Mouse (Mus musculus): ENCODE measurements around the gene Slc25a29. TPM values are rescaled to one million over a fixed set of nuclear protein-coding genes. Genes with fewer than 3 reads are reported as not detected.
A peak's percentile ranks its signal among the peaks of the same experiment; 100 is the strongest.

Slc25a29 gene
- total RNA-seq, 2 experiments from 2014 or later = 15.0 to 15.6 TPM

- intact Hi-C loops (cut with DNase I) = no loop called here
- no peak for DNase-seq (ENCODE audit: low spot score in 2 of 2)
These were observed 25.4 kb downstream of the Slc25a29 start for GRCm38 (mm10) chr12:108810309-108810708.

GRCm38 (mm10) chr12:108809771-108810170 lies 25.9 kb downstream of the Slc25a29 start:
- no peak for DNase-seq (ENCODE audit: low spot score in 2 of 2)
- intact Hi-C loops (cut with DNase I) = no loop called here

DNA sequence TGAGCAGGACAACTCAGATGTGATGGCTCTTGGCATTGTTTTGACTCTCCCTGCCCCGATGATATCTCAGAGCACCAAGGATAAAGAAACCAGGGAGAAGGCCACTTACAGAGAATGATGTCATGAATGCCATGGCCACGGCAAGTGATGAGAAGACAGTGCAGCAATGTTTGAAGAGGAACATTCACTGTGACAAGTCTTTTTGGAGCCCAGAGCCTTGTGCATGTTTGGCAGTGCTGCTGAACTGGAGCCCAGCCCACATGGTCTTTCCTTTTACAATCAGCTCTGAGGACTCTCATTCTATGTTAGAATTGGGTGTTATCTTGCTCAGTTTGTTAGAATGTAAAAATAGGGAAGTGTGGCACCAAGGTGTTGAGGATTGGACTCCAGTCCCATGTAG lies 27.2 kb downstream of the Slc25a29 start:
- intact Hi-C loops (cut with DNase I) = no loop called here
- DNase-seq (ENCODE audit: low spot score in 2 of 2) = no peak

- DNase-seq (ENCODE audit: low spot score in 2 of 2) = no peak
- intact Hi-C loops (cut with DNase I) = no loop called here
These were observed 31.3 kb downstream of the Slc25a29 start for GRCm38 (mm10) chr12:108804388-108804787.

GRCm38 (mm10) chr12:108801613-108802012 lies 34.1 kb downstream of the Slc25a29 start:
- intact Hi-C loops (cut with DNase I) = no loop called here
- DNase-seq (ENCODE audit: low spot score in 2 of 2) = no peak

DNA sequence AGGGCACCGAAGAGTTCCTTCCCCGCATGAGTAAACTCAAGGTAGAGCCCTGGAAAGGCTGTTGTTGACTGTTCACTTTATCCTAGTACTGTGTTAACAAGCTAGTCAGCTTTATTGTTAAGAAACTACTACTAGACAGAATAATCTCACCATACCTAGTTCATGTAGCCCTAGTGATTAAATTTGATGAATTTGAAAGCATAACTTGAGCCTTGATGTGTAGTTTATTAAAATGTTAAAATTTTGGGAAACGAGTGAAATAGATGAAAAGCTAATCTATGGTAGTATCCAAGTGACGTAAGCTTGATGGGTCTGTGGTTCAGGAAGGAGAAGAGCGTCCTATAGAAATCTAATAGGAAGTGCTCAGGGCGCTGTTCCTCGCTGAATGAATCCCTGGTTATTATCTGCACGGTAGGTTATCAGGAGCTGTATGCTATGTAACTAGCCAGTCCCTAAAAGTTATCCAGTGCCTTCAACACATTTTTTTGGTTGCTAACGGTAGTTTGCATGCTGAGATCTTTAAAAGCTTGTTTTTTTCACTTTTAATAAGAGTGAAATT lies 40.6 kb downstream of the Slc25a29 start:
- DNase-seq (ENCODE audit: low spot score in 2 of 2) = no peak
- intact Hi-C loops (cut with DNase I) = loop anchor here (2.0 kb wide), 1 partner anchor 40 kb away; the partner anchor contains the start of gene Slc25a29

DNA sequence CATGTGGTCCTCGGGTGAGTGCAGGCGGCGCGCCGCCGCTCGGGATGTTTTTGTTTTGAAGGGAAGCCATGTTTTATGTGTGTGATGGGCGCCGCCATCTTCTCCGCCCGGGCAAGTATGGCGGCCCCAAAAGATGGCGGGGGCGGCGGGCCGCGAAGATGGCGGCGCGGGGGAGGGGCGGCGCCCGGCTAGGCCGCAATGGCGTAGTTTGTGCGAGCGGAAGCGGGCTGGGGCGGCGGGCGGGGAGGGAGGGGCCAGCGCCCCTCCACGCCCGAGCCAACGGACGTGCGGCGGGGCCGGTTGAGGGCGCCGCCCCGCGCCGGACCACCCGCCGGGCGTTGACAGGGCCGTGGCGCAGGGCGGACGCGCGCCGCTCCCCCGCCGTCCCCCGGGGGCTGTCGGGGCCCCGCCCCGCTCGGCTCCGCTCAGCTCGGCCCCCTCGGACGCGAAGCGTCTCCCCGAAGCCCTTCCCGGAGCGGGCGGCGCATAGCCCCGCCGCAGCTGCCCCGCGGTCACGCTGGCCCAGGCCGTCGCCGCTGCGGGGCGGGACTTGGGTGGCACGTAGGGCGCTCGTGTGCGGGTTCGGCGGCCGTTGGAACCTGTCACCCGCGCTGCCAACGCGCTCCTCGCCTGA lies 41.5 kb downstream of the Slc25a29 start:
- peak; percentile 79 to 85 for DNase-seq (ENCODE audit: low spot score in 2 of 2)
- intact Hi-C loops (cut with DNase I) = loop anchor here (2.0 kb wide), 1 partner anchor 41 kb away; the partner anchor contains the start of gene Slc25a29

GRCm38 (mm10) chr12:108793453-108793941 lies 42.2 kb downstream of the Slc25a29 start:
- peak; percentile 22 to 35 for DNase-seq (ENCODE audit: low spot score in 2 of 2)
- intact Hi-C loops (cut with DNase I) = no loop called here

DNA sequence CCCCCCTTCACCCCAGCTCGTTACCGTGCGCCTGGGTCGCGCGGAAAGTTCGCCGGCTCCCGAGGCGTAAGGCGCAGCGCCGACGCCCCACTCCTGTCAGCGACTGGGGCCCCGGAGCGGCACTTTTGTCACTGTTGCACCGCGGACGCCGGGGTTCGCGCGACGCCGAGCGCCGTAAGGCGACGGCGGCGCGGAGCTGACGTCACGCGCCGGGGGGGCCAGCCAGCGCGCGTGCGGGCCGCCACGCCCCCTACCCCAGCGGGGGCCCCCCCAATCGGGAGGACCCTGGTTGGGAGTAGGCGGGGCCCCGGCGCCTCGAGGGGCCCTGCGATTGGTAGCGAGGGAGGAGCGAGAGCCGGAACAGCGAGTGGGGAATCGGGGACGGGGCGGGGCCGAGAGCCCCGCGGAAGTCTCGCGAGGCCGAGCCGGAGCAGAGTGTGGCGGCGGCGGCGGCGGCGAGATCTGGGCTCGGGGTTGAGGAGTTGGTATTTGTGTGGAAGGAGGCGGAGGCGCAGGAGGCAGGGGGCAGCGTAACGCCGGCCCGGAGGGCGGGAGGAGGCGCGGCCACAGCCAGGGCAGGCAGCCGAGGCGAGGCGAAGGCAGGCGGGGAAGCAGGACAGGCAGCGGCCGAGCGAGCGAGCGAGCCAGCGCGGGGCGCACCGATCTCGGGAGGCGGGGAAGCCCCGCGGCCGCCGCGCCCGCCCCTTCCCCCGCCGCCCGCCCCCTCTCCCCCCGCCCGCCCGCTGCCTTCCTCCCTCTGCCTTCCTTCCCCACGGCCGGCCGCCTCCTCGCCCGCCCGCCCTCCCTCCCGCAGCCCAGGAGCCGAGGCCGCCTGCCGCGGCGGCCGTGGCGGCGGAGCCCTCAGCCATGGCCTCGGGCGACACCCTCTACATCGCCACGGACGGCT lies 42.9 kb downstream of the Slc25a29 start, which contains the start of gene Yy1:
Gene Yy1 (plus strand): TSS at position 428 of the 907 bp plus-strand sequence.
- intact Hi-C loops (cut with DNase I) = no loop called here
- DNase-seq (ENCODE audit: low spot score in 2 of 2) = peak; percentile 97 to 99

- intact Hi-C loops (cut with DNase I) = no loop called here
- DNase-seq (ENCODE audit: low spot score in 2 of 2) = peak; percentile 78
These were observed 43.5 kb downstream of the Slc25a29 start for GRCm38 (mm10) chr12:108792152-108792545.

DNA sequence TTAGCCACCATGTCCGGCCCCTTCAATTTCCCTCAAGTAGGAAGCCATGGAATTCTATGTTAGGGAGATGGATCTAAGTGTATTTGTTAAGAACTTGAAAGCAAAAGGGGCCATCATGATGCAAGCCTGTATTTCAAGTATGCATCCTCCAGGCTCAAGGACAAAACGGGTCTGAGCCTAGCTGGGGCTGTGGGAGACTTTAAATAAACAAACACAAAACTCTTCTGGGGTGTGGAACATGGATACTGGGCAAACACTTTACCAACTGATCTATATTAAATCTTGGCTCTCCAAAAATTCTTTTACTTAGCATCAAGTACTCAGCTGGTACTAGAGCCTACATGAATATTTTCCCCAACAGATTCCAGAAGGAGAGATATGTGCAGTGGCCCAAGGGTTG lies 48.4 kb downstream of the Slc25a29 start:
- intact Hi-C loops (cut with DNase I) = no loop called here

GRCm38 (mm10) chr12:108785161-108785560 lies 50.5 kb downstream of the Slc25a29 start:
- no peak for DNase-seq (ENCODE audit: low spot score in 2 of 2)
- intact Hi-C loops (cut with DNase I) = no loop called here

More for the DNA sequence above, 48.4 kb downstream of the Slc25a29 start:
- DNase-seq (ENCODE audit: low spot score in 2 of 2) = no peak

DNA sequence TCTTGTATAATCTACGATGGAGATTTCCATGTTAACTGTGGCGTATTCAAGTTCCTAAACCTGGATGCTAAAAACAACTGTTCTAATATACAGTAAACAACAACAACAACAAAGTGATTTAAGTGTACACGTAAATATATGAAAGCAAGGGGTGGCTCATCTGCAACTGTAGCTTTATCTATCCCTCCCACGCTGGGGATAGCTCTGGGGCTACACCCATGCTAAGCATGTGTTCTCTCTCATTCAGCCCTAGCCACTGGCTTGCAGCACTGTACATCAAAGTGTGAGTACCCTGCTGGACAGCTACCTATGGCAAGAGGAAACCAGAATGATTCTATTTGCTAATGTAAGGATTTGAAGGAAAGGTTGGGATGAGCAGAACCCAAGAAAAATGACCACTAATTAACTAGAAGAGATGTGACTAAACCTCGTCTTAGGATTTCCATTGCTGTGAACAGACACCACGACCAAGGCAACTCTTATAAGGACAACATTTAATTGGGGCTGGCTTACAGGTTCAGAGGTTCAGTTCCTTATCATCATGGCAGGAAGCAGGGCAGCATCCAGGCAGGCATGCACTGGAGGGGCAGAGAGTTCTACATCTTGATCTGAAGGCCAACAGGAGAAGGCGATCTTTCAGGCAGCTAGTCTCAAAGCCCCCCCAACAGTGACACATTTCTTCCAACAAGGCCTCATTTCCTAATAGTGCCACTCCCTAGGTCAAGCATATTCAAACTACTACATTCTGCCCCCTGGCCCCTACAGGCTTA lies 55.4 kb downstream of the Slc25a29 start:
- intact Hi-C loops (cut with DNase I) = no loop called here
- DNase-seq (ENCODE audit: low spot score in 2 of 2) = no peak

Small RNA genes within 50 kb of the gene (microRNA-seq; reads per million reads assigned to microRNA genes)
- 49.7 reads per million, percentile 49 among the genes with 10 or more reads in this experiment for gene Mir345

Other genes with a start within 250 kb of the Slc25a29 start
- gene Degs2, start 133.6 kb downstream of the Slc25a29 start, total RNA-seq (2021) = 1 to 10 TPM; 3.9 to 5.9 TPM
- gene Yy1, start 42.9 kb downstream of the Slc25a29 start, total RNA-seq (2021) = 10 to 100 TPM; 41.9 to 52.7 TPM
- gene Slc25a47, start 163 bp upstream of the Slc25a29 start, total RNA-seq (2021) = 10 to 100 TPM in 1 of 2 experiments, 1 to 10 TPM in 1; 7.2 to 12.3 TPM
- 10 to 100 TPM in 1 of 2 experiments, 1 to 10 TPM in 1; 8.2 to 11.5 TPM for gene Wdr25, start 57.7 kb upstream of the Slc25a29 start, total RNA-seq (2021)
- 10 to 100 TPM; 84.2 to 96.1 TPM for gene Wars, start 58.3 kb upstream of the Slc25a29 start, total RNA-seq (2021)
- 100 to 1,000 TPM; 137 to 150 TPM for gene Begain, start 232.3 kb upstream of the Slc25a29 start, total RNA-seq (2021)

All from left cerebral cortex, postnatal 36 days (tissue).